Mouse (Mus musculus) liver, adult 2 months (tissue): ENCODE measurements around the gene Tmem170b.

Experiments used
- CTCF ChIP-seq: fragments of 200-500 bp; IDR thresholded peaks from 2 replicates; pipeline ENCODE4 v1.5.1; 2011; ENCODE audit warnings: low read depth, low read length, control low read depth
- POLR2A ChIP-seq: fragments of 200-500 bp; IDR thresholded peaks from 2 replicates; pipeline ENCODE4 v1.6.1; 2011; ENCODE audit warnings: low read length, control low read depth; ENCODE audit not compliant: insufficient read depth; ENCODE audit errors: extremely low read depth

- TF ChIP-seq CTCF = no peak
- no peak for TF ChIP-seq POLR2A
Measured at GRCm38 (mm10) chr13:41611046-41611445, 5.3 kb downstream of the Tmem170b start.
